Mouse (Mus musculus) adrenal gland (tissue): ENCODE data around the gene Fen1.

ENCODE experiments used
- microRNA-seq, 2 experiments: library from miRNA; unstranded; fragments of <30 nt; microRNA quantifications; one replicate each; pipeline ENCODE4; 2019

Fen1 gene

Small RNA genes within 50 kb of the gene (microRNA-seq; reads per million reads assigned to microRNA genes)
- gene Mir6993: 0.25 to 0.92 reads per million in 2 experiments
